In genomic region chr1:111660099-111660670, GRCm38 (mm10) we compare ENCODE assay signal across 10 mouse cellular contexts.
DNase-seq lines count a peak whose midpoint lies in the region; ATAC-seq and TF ChIP-seq lines count a peak whose summit lies in the region.
"Had no signal": no experiment of that assay in that cellular context is flagged by ENCODE, and none has a peak within 500 bp of the region (broad histone marks: within the 10 kb centered on the region; RNA-seq: fewer than 3 reads in every experiment).

No protein-coding gene starts in this region.

- H3K9me3 ChIP-seq in stomach, postnatal 0 days (ENCODE audit: control insufficient read depth, low read length), result no peaks in the 10 kb centered on the region
- H3K9me3 ChIP-seq: heart, embryonic 13.5 days had no signal

- no peak overlapping the region for H3K4me2 ChIP-seq in stomach, postnatal 0 days (replicated peaks; ENCODE audit: low read depth)
- H3K4me2 ChIP-seq: heart, embryonic 13.5 days had no signal

- H3K4me1 ChIP-seq in stomach, postnatal 0 days (replicated peaks; ENCODE audit: control insufficient read depth, insufficient read depth), result no peaks in the 10 kb centered on the region
- H3K4me1 ChIP-seq: heart, embryonic 13.5 days had no signal

- 4% methylated on average over 2 of the region's 2 CpGs for WGBS in stomach, postnatal 0 days

- no peaks in the 10 kb centered on the region for H3K27me3 ChIP-seq in stomach, postnatal 0 days (ENCODE audit: control insufficient read depth, insufficient read depth, low read length)
- H3K27me3 ChIP-seq: heart, embryonic 13.5 days had no signal

- no peak overlapping the region for H3K4me3 ChIP-seq in left cerebral cortex, adult 2 months
- H3K4me3 ChIP-seq in stomach, postnatal 0 days (ENCODE audit: low read depth, low read length), result no peak overlapping the region
- H3K4me3 ChIP-seq: heart, embryonic 13.5 days; myocyte had no signal

- DNase-seq in cerebellum, adult 9-11 months, result no peak
- peak in 1 of 2 experiments; percentile 28 for DNase-seq in left cerebral cortex, adult 2 months (ENCODE audit: extremely low spot score in 1 of 2, low spot score in 2 of 2)
- no peak for DNase-seq in left cerebral cortex, postnatal 36 days (ENCODE audit: low spot score in 2 of 2)
- peak; percentile 70 for DNase-seq in brain, adult 2 months (ENCODE audit: low read depth, low spot score)
- DNase-seq in stomach, postnatal 0 days (ENCODE audit: low spot score), result no peak
- no peak for DNase-seq in urinary bladder, postnatal 4 days (ENCODE audit: low spot score in 2 of 2)

- intact Hi-C loops in left cerebral cortex, adult 2 months (cut with DNase I), result loop anchor here (1.0 to 5.0 kb wide), 3 partner anchors 204 to 792 kb away; partner anchors contain the start of gene Dsel
- intact Hi-C loops in left cerebral cortex, postnatal 36 days (cut with DNase I), result loop anchor here (5.0 kb wide), 2 partner anchors 202 to 792 kb away; partner anchors contain the start of gene Dsel

- H3K27ac ChIP-seq in left cerebral cortex, adult 2 months, result no peak overlapping the region
- H3K27ac ChIP-seq in stomach, postnatal 0 days (replicated peaks), result no peak overlapping the region
- H3K27ac ChIP-seq: heart, embryonic 13.5 days had no signal

- peak; percentile 88 for TF ChIP-seq CTCF in left cerebral cortex, adult 2 months (IDR thresholded peaks at IDR 0.05)
- peak; percentile 81 for TF ChIP-seq CTCF in stomach, postnatal 0 days (IDR thresholded peaks at IDR 0.05; ENCODE audit: low read depth)

- ATAC-seq in cerebellum, adult (ENCODE audit: insufficient number of reproducible peaks, low FRiP score, low TSS enrichment), result peak; percentile 31; the same call in 1 of the 2 replicates
- peak; percentile 45 to 62; a peak in 2 of 4 replicates for ATAC-seq in hematopoietic stem cell, adult 5-6 weeks (replicated peaks in 1 of 2; ENCODE audit: insufficient read depth in 1 of 2, low FRiP score in 2 of 2, low TSS enrichment in 1 of 2, low read depth in 1 of 2, poor library complexity in 2 of 2, severe bottlenecking in 2 of 2)
- no peak for ATAC-seq in stomach, postnatal 0 days (ENCODE audit: low FRiP score, low TSS enrichment)

- no peak for TF ChIP-seq EP300 in stomach, postnatal 0 days (optimal IDR thresholded peaks at IDR 0.05)

- H3K36me3 ChIP-seq in stomach, postnatal 0 days (ENCODE audit: control insufficient read depth, insufficient read depth, low read length), result no peaks in the 10 kb centered on the region
- H3K36me3 ChIP-seq: heart, embryonic 13.5 days had no signal

- H3K9ac ChIP-seq in stomach, postnatal 0 days (ENCODE audit: low read length), result no peak overlapping the region
- H3K9ac ChIP-seq: heart, embryonic 13.5 days had no signal
